Mouse (Mus musculus): ENCODE measurements around the gene Zswim5.
"Not testable (repeated sequence)": the region's sequence is repeated elsewhere in the genome, so short reads cannot be mapped to it uniquely, and the experiment has no call there.

Zswim5 gene

GRCm38 (mm10) chr4:116876995-116877728 lies at the start of gene Zswim5:
Gene Zswim5, plus strand, starts transcription at chr4:116877376.
- DNase-seq (ENCODE audit: low spot score), result peak; percentile 76

GRCm38 (mm10) chr4:116827819-116828218 lies 49.4 kb upstream of the Zswim5 start:
- no peak for DNase-seq (ENCODE audit: low spot score)

GRCm38 (mm10) chr4:116829364-116830069 lies 47.7 kb upstream of the Zswim5 start:
- DNase-seq (ENCODE audit: low spot score), result no peak

- DNase-seq (ENCODE audit: low spot score), result no peak
Measured at GRCm38 (mm10) chr4:116830070-116830368, 47.2 kb upstream of the Zswim5 start.

DNA sequence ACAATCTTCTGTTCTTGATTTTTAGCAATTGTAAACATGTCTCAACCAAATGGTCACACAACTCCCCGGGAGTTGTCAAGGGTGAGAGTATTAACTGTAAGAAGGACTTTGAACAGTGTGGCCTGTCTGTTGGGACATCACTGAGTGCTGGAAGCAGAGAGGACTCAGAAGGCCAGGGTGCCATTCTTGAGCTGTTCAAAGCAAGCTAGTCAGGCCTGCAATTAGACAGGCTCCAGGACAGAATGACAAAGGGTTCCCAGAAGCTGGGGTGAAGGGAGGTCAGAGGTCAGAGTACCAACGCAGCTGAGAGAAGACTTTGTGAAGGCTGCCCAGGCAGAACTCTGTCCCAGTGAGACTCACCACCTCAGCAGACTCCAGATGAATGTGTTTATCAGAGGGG lies 38.2 kb upstream of the Zswim5 start:
- no peak for DNase-seq (ENCODE audit: low spot score)

DNA sequence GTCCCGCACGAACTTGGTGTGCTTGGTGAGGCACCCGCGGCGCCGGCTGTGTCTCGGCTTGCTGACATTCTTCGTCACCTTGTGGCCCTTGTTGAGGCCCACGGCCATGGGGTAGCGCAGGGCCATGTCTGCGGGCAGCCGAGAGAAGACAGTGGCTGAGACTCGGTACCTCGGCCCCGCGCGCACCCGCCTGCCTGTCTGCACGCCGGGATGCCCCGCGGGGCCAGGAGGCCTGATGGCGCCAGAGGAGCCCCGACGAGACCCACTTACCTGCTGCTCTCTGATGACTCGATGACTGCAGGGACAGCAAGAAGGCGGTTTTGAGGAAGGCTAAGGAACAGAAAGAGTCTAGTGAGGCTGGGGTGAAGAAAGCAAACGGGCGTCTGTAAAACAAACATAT lies 37.1 kb upstream of the Zswim5 start:
- not testable (repeated sequence) for DNase-seq (ENCODE audit: low spot score)

GRCm38 (mm10) chr4:116840841-116841240 lies 36.3 kb upstream of the Zswim5 start:
- DNase-seq (ENCODE audit: low spot score), result no peak

DNA sequence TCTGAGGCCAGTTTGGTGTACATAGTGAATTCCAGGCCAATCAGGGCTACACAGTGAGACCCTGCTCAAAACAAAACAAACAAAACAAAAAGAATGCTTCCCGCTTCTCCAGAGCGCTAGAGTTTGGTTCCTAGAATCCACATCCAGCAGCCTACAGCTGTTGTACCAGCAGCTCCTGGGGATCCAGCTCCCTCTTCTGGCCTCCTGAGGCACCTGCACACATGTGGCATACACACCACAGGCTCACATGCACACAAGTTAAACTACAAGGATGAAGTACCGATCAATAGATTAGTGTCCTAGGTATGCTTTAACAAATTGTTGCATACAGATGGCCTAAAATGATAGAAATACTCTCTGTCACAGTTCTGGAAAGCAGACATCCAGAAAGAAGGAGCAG lies 32.9 kb upstream of the Zswim5 start:
- no peak for DNase-seq (ENCODE audit: low spot score)

DNA sequence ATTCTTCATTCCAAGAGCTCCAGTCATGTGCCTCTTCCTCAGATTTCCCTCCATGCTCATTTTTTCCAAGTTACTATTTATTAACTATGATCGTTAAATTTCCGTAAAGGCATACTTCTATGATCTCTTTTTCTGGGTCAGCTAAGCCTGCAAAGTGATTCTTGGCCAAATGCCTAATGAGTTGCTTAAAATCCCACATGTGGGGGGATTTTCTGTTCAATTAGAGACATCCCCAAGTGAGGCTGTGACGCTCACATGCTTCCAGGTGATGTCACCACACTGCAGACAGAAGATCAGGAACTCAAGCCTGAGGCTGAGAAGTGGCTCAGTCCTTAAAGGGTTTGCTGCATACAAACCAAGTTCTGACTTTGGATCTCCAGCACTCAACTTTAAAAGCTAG lies 27.3 kb upstream of the Zswim5 start:
- DNase-seq (ENCODE audit: low spot score), result no peak

- DNase-seq (ENCODE audit: low spot score), result no peak
Measured at GRCm38 (mm10) chr4:116854286-116854685, 22.9 kb upstream of the Zswim5 start.

GRCm38 (mm10) chr4:116857203-116857602 lies 20.0 kb upstream of the Zswim5 start:
- no peak for DNase-seq (ENCODE audit: low spot score)

DNA sequence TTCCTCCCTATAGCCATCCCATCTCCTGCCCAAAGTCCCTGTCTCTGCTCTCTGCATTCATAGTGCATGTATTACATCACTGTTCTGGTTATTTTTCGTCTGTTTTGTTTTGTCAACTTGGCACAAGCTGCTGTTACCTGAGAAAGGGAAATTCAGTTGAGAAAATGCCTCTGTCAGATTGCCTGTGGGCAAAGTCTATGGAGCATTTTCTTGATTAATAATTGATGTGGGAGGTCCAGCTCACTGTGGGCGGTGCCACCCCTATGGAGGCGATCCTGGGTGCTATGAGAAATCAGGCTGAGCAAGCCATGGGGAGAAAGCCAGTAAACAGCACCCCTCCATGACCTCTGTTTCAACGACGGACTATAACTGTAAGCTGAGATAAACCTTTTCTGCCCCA lies 17.5 kb upstream of the Zswim5 start:
- no peak for DNase-seq (ENCODE audit: low spot score)

GRCm38 (mm10) chr4:116862023-116862422 lies 15.2 kb upstream of the Zswim5 start:
- DNase-seq (ENCODE audit: low spot score), result no peak

GRCm38 (mm10) chr4:116869898-116870297 lies 7.3 kb upstream of the Zswim5 start:
- no peak for DNase-seq (ENCODE audit: low spot score)

DNA sequence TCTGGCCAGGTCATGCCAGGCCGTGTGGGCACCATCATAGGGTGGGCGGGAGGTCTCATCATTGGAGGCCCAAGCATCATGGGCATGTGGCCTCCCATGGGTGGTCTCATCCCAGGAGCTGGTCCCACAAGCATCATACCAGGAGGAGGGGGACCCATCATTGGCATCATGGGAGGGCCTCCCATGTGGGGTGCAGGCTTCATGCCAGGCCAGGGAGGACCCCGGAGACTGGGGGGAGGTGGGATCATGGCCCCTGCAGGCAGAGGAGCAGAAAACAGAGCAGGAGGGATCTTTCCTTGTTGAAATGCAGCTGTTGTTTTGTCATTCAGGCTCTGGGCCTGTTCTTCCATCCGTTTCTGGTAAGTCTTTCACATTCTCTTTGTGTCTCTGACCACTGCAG lies 2.6 kb upstream of the Zswim5 start:
- no peak for DNase-seq (ENCODE audit: low spot score)

GRCm38 (mm10) chr4:116876630-116876994 lies 564 bp upstream of the Zswim5 start:
- DNase-seq (ENCODE audit: low spot score), result peak; percentile 39

DNA sequence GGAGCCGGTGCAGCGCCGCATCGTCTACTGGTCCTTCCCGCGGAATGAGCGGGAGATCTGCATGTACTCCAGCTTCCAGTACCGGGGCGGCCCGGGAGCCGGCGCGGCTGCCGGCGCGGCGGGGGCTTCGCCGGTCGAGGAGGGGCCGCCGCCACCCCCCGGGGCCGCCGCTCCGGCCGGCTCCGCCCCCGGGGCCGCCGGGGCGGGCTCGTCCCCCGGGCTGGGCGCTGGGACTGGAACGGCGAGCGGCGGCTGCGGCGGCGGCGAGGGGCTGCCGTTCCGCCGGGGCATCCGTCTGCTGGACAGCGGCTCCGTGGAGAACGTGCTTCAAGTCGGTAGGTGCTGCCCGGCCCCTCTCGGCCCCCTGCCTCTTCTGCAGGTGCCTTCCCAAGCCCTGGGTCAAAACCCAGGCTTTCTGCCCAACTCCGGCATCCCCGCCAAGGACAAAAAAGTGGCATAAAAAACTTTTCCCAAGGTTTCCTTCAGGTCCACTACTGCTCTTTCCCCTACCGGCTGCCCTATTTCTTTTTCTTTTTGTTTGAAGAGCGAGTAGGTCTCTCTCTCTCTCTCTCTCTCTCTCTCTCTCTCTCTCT lies 649 bp downstream of the Zswim5 start:
- peak; percentile 66 for DNase-seq (ENCODE audit: low spot score)

DNA sequence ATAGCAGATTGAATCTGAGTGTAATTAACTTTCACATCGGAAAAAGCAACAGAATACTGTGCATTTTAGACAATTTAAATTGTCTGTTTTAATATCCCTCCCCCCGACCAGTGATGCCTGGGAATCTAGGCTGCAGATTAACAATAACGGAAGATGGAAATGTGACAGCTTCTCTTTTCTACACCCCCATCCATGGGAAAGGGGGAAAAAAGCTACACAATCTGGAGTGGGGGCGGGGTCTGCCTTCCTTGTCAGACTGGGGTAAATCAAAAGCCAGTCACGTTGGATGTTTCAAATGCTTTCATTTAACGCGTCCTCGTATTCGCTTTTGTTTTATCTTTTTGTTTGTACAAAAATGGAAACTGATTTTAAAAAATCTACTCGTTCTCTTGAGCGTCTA lies 1.3 kb downstream of the Zswim5 start:
- DNase-seq (ENCODE audit: low spot score), result no peak

DNA sequence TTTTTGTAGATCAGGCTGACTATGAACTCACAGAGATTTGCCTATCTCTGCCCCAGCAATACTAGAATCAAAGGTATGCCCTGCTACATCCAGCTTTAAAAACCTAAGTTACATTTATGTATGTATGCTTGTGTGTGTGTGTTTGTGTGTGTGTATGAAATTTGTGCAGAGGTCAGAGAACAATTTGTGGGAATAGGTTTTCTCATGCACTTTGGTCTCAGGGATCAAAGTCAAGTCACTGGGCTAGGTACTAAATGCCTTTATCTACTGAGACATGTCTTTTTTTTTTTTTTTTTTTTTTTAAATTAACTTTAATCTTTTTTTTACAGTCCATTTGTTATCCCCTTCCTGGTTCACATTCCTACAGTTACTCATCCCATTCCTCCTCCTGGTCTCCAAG lies 5.5 kb downstream of the Zswim5 start:
- no peak for DNase-seq (ENCODE audit: low spot score)

GRCm38 (mm10) chr4:116894200-116895080 lies 17.3 kb downstream of the Zswim5 start:
- DNase-seq (ENCODE audit: low spot score), result no peak

DNA sequence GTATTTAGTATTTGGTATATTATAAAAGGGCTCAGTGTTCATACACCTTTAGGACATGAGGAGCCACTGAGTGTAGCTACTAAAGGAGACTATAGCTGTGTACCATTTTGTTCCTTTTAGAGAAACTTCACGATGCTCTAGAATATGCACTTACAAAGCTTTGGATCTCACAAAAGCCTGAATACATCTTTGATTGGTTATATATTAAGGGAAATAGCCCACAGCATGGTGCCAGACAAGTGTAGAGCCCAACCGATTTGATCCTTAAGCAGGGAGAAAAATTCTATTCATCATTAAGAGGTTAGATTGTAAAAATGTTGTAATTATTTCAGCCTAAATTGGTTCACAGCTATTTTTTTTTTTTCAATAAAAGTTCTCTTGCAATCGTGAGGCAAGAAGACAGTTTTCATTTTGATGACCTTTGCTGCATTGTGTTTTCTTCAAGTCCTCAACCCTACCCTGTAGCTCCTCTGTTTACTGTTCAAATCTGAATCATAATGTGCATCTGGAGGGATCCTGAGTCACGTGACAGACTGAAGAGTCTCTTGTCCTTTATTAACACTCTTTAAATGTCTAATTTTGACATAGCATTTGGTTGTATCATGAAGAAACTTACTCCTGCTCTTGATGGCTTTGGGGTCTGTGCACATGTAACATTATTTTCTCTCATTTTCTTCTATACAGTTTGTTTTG lies 33.5 kb downstream of the Zswim5 start:
- no peak for DNase-seq (ENCODE audit: low spot score)

GRCm38 (mm10) chr4:116911202-116911601 lies 34.0 kb downstream of the Zswim5 start:
- no peak for DNase-seq (ENCODE audit: low spot score)
